Mouse (Mus musculus) stomach, embryonic 14.5 days (tissue): ENCODE measurements around the gene Gtf2ird1. TPM values are rescaled to one million over a fixed set of nuclear protein-coding genes. Genes with fewer than 3 reads are reported as not detected.
"Not testable (repeated sequence)": the region's sequence is repeated elsewhere in the genome, so short reads cannot be mapped to it uniquely, and the experiment has no call there.

Source experiments
- ATAC-seq: fragments of 200-750 bp; cut with Nextera tagmentation; 2 replicates; pipeline ENCODE4 v1.8.0; 2017; ENCODE audit warnings: low read depth, moderate TSS enrichment; ENCODE audit not compliant: insufficient number of reproducible peaks, insufficient read depth, low FRiP score
- H3K27ac ChIP-seq: fragments of 300-500 bp; sonication (generic); 2 replicates; pipeline ENCODE4 v1.5.1; 2014; ENCODE audit warnings: mild to moderate bottlenecking, low read length, moderate library complexity, mixed read lengths
- H3K27me3 ChIP-seq: fragments of 300-500 bp; sonication (generic); 2 replicates; pipeline ENCODE4 v1.6.1; 2014; ENCODE audit warnings: low read length, control low read depth, mixed read lengths; ENCODE audit not compliant: control insufficient read depth, insufficient read depth
- H3K36me3 ChIP-seq: fragments of 300-500 bp; sonication (generic); 2 replicates; pipeline ENCODE4 v1.6.1; 2014; ENCODE audit warnings: mild to moderate bottlenecking, control low read depth, low read length, moderate library complexity, mixed read lengths; ENCODE audit not compliant: control insufficient read depth, insufficient read depth
- H3K4me1 ChIP-seq: fragments of 300-500 bp; sonication (generic); 2 replicates; pipeline ENCODE4 v1.6.1; 2014; ENCODE audit warnings: low read length, control low read depth, mixed read lengths; ENCODE audit not compliant: control insufficient read depth, insufficient read depth
- H3K4me2 ChIP-seq: fragments of 300-500 bp; sonication (generic); replicated peaks from 2 replicates; pipeline ENCODE4 v1.6.1; 2014; ENCODE audit warnings: low read depth, low read length, control low read depth
- H3K4me3 ChIP-seq: fragments of 300-500 bp; sonication (generic); 2 replicates; pipeline ENCODE4 v1.5.1; 2014; ENCODE audit warnings: low read depth, low read length, control low read depth
- H3K9ac ChIP-seq: fragments of 300-500 bp; sonication (generic); replicated peaks from 2 replicates; pipeline ENCODE4 v1.6.1; 2014; ENCODE audit warnings: low read depth, mild to moderate bottlenecking, control low read depth, low read length, moderate library complexity, mixed read lengths
- H3K9me3 ChIP-seq: fragments of 300-500 bp; sonication (generic); 2 replicates; pipeline ENCODE4 v1.6.1; 2016; ENCODE audit warnings: low read depth, low read length, control low read depth; ENCODE audit not compliant: control insufficient read depth
- WGBS: fragments of 180-500 bp; shearing (Covaris S2); extraction: QIAGEN DNeasy Blood & Tissue Kit; methylation state at CpG from one replicate; pipeline ENCODE4 v1.1.7; 2014; 5-methylcytosine and 5-hydroxymethylcytosine counted together
- polyA plus RNA-seq: library from polyadenylated mRNA; unstranded; fragments of >200 nt; fragmentation: Nextera tagmentation; extraction: Ambion mirVana; gene quantifications from 2 replicates; pipeline ENCODE4 v1.2.1, GENCODE M21; 2014

The Gtf2ird1 gene
- polyA plus RNA-seq, 1 experiment from 2014 or later, result 107 TPM

- Histone ChIP-seq H3K4me2 (no peak overlapping the region), H3K4me3 (no peak overlapping the region), H3K9me3 (no peaks in the 10 kb centered on the region), H3K36me3 (peaks cover 10% of the 10 kb centered on the region), H3K4me1 (peaks cover 3% of the 10 kb centered on the region; the same call in 1 of the 2 replicates), H3K27ac (no peak overlapping the region), H3K27me3 (no peaks in the 10 kb centered on the region), H3K9ac (no peak overlapping the region)
- WGBS, result 69% methylated on average over 4 of the region's 4 CpGs
- ATAC-seq, result no peak
These were observed 103.4 kb downstream of the Gtf2ird1 start for GRCm38 (mm10) chr5:134353117-134353516.

- Histone ChIP-seq H3K4me2 (no peak overlapping the region), H3K9ac (no peak overlapping the region), H3K27me3 (no peaks in the 10 kb centered on the region), H3K9me3 (no peaks in the 10 kb centered on the region), H3K27ac (no peak overlapping the region), H3K4me1 (peaks cover 3% of the 10 kb centered on the region; the same call in 1 of the 2 replicates), H3K4me3 (no peak overlapping the region), H3K36me3 (peaks cover 5% of the 10 kb centered on the region; the same call in 1 of the 2 replicates)
- ATAC-seq, result no peak
- 68% methylated on average over 3 of the region's 3 CpGs for WGBS
These were observed 104.0 kb downstream of the Gtf2ird1 start for GRCm38 (mm10) chr5:134352527-134353001.

- Histone ChIP-seq H3K9ac (no peak overlapping the region), H3K4me3 (no peak overlapping the region), H3K4me2 (peak overlapping the region; percentile 23), H3K36me3 (no peaks in the 10 kb centered on the region), H3K9me3 (no peaks in the 10 kb centered on the region), H3K27me3 (no peaks in the 10 kb centered on the region), H3K4me1 (peaks cover 3% of the 10 kb centered on the region; the same call in 1 of the 2 replicates), H3K27ac (no peak overlapping the region)
- ATAC-seq, result peak; percentile 91
- 10% methylated on average over 10 of the region's 10 CpGs for WGBS
These were observed 105.9 kb downstream of the Gtf2ird1 start for GRCm38 (mm10) chr5:134350660-134351059.

GRCm38 (mm10) chr5:134347066-134347465, 109.5 kb downstream of the Gtf2ird1 start:
- no peaks in the 10 kb centered on the region for H3K36me3 ChIP-seq
- WGBS, result 77% methylated on average over 2 of the region's 2 CpGs
- H3K4me1 ChIP-seq, result peaks cover 3% of the 10 kb centered on the region; the same call in 1 of the 2 replicates
- H3K4me3 ChIP-seq, result no peak overlapping the region
- no peaks in the 10 kb centered on the region for H3K27me3 ChIP-seq
- H3K9me3 ChIP-seq, result no peaks in the 10 kb centered on the region
- H3K27ac ChIP-seq, result no peak overlapping the region
- H3K4me2 ChIP-seq, result no peak overlapping the region
- no peak overlapping the region for H3K9ac ChIP-seq
- ATAC-seq, result no peak

GRCm38 (mm10) chr5:134345449-134345848, 111.1 kb downstream of the Gtf2ird1 start:
- Histone ChIP-seq H3K9ac (no peak overlapping the region), H3K4me2 (no peak overlapping the region), H3K4me3 (no peak overlapping the region), H3K27me3 (no peaks in the 10 kb centered on the region), H3K36me3 (no peaks in the 10 kb centered on the region), H3K4me1 (no peaks in the 10 kb centered on the region; the same call in 1 of the 2 replicates), H3K9me3 (no peaks in the 10 kb centered on the region), H3K27ac (no peak overlapping the region)
- 74% methylated on average over 9 of the region's 9 CpGs for WGBS
- ATAC-seq, result no peak

- Histone ChIP-seq H3K9me3 (no peaks in the 10 kb centered on the region), H3K27ac (no peak overlapping the region), H3K9ac (no peak overlapping the region), H3K4me2 (no peak overlapping the region), H3K4me3 (no peak overlapping the region), H3K4me1 (no peaks in the 10 kb centered on the region), H3K27me3 (no peaks in the 10 kb centered on the region), H3K36me3 (no peaks in the 10 kb centered on the region)
- no peak for ATAC-seq
- WGBS, result 83% methylated on average over 8 of the region's 8 CpGs
These were observed 112.4 kb downstream of the Gtf2ird1 start for GRCm38 (mm10) chr5:134344076-134344475.

- not testable (repeated sequence) for H3K27me3 ChIP-seq, H3K9me3 ChIP-seq, H3K4me3 ChIP-seq, H3K27ac ChIP-seq, H3K9ac ChIP-seq, H3K36me3 ChIP-seq, ATAC-seq, H3K4me2 ChIP-seq, H3K4me1 ChIP-seq
- 85% methylated on average over 4 of the region's 4 CpGs for WGBS
These were observed 113.0 kb downstream of the Gtf2ird1 start for GRCm38 (mm10) chr5:134343530-134343929.

- no peak for ATAC-seq
- H3K9me3 ChIP-seq, result no peaks in the 10 kb centered on the region
- no peak overlapping the region for H3K27ac ChIP-seq
- no peak overlapping the region for H3K9ac ChIP-seq
- WGBS, result 73% methylated on average over 18 of the region's 18 CpGs
- H3K36me3 ChIP-seq, result no peaks in the 10 kb centered on the region
- no peaks in the 10 kb centered on the region for H3K4me1 ChIP-seq
- no peak overlapping the region for H3K4me3 ChIP-seq
- no peak overlapping the region for H3K4me2 ChIP-seq
- no peaks in the 10 kb centered on the region for H3K27me3 ChIP-seq
These were observed 113.9 kb downstream of the Gtf2ird1 start for GRCm38 (mm10) chr5:134342503-134343205.
